Mouse (Mus musculus) heart, postnatal 0 days (tissue): ENCODE results near the gene Fyttd1. TPM values are rescaled to one million over a fixed set of nuclear protein-coding genes. Genes with fewer than 3 reads are reported as not detected.

Source experiments
- ATAC-seq: fragments of 200-750 bp; cut with Nextera tagmentation; 2 replicates; pipeline ENCODE4 v1.8.0; 2017; ENCODE audit warnings: low read depth, moderate number of reproducible peaks, moderate library complexity; ENCODE audit not compliant: insufficient read depth
- DNase-seq: peaks from one replicate; pipeline ENCODE4 v3.0.0-alpha.2; 2016; ENCODE audit warnings: low spot score
- H3K27ac ChIP-seq: fragments of 300-500 bp; sonication (generic); 2 replicates; pipeline ENCODE4 v1.5.1; 2014; ENCODE audit warnings: low read depth, mild to moderate bottlenecking
- H3K27me3 ChIP-seq: fragments of 300-500 bp; sonication (generic); 2 replicates; pipeline ENCODE4 v1.6.1; 2014; ENCODE audit warnings: low read length, mixed read lengths; ENCODE audit not compliant: control insufficient read depth, insufficient read depth
- H3K36me3 ChIP-seq: fragments of 300-500 bp; sonication (generic); replicated peaks from 2 replicates; pipeline ENCODE4 v1.6.1; 2014; ENCODE audit warnings: low read length, mixed read lengths; ENCODE audit not compliant: control insufficient read depth, insufficient read depth
- H3K4me1 ChIP-seq: fragments of 300-500 bp; sonication (generic); 2 replicates; pipeline ENCODE4 v1.6.1; 2014; ENCODE audit warnings: antibody characterized with exemption; ENCODE audit not compliant: control insufficient read depth, insufficient read depth
- H3K4me2 ChIP-seq: fragments of 300-500 bp; sonication (generic); 2 replicates; pipeline ENCODE4 v1.6.1; 2014; ENCODE audit warnings: low read depth, mild to moderate bottlenecking, low read length, moderate library complexity
- H3K4me3 ChIP-seq: fragments of 300-500 bp; sonication (generic); 2 replicates; pipeline ENCODE4 v1.5.1; 2014; ENCODE audit warnings: low read depth, low read length
- H3K9ac ChIP-seq: fragments of 300-500 bp; sonication (generic); replicated peaks from 2 replicates; pipeline ENCODE4 v1.6.1; 2014; ENCODE audit warnings: low read depth, low read length, mixed read lengths
- H3K9me3 ChIP-seq: fragments of 300-500 bp; sonication (generic); replicated peaks from 2 replicates; pipeline ENCODE4 v1.6.1; 2016; ENCODE audit warnings: low read length; ENCODE audit not compliant: control insufficient read depth
- CTCF ChIP-seq: IDR thresholded peaks from 2 replicates; pipeline ENCODE4 v1.5.1; 2016; ENCODE audit warnings: antibody characterized with exemption, control low read depth, low read depth
- EP300 ChIP-seq: IDR thresholded peaks from 2 replicates; pipeline ENCODE4 v1.6.1; 2016; ENCODE audit warnings: antibody characterized with exemption, low read depth
- WGBS: fragments of 180-500 bp; shearing (Covaris S2); extraction: QIAGEN DNeasy Blood & Tissue Kit; methylation state at CpG from one replicate; pipeline ENCODE4 v1.1.7; 2014; 5-methylcytosine and 5-hydroxymethylcytosine counted together
- polyA plus RNA-seq: library from polyadenylated mRNA; unstranded; fragments of >200 nt; fragmentation: Nextera tagmentation; extraction: Ambion mirVana; gene quantifications from 2 replicates; pipeline ENCODE4 v1.2.1, GENCODE M21; 2015
- total RNA-seq: library from RNA; depleted of rRNA; stranded (reverse); fragments of >200 nt; gene quantifications from 2 replicates; pipeline ENCODE4 v1.2.3, GENCODE M21; 2014; ENCODE audit warnings: low replicate concordance

The Fyttd1 gene
- total and polyA plus RNA-seq, 2 experiments from 2014 or later = 60.7 to 120 TPM

DNA sequence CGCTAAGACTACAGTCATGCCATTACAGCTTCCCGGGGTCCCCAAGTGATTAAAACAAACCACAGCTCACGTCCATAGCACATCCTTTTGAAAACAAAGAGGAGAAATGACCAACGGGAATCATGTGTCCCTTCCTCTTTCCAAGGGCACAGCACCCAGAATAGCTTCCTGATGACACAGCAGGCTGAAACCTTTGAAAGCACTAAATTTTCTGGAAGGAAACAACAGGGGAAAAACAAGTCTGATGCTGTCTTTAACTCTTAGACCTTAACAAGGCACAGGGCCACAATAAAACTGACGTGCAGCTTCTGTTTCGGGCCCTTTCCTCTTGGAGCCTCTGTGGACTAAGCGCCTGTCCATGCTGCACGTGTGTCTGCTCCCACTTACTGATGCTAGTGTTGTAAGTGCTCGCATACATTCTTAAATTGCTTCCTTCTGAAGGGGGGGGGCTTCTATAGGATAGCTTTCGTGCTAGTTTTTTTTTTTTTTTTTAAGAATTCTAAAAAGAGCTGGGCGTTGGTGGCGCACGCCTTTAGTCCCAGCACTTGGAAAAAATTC, 23.7 kb upstream of the Fyttd1 start:
- H3K27me3 ChIP-seq = no peaks in the 10 kb centered on the region
- H3K9ac ChIP-seq = peak overlapping the region; percentile 48; the same call in 1 of the 2 replicates
- WGBS = 9% methylated on average over 13 of the region's 13 CpGs
- H3K9me3 ChIP-seq = no peaks in the 10 kb centered on the region
- H3K27ac ChIP-seq = peak overlapping the region; percentile 95
- H3K4me1 ChIP-seq = peaks cover 26% of the 10 kb centered on the region
- ATAC-seq (peak; percentile 44), DNase-seq (peak; percentile 62)
- H3K36me3 ChIP-seq = peaks cover 25% of the 10 kb centered on the region
- H3K4me3 ChIP-seq = 0 out of 2 replicates have a peak overlapping the region, but pooled peaks have one; percentile 8
- H3K4me2 ChIP-seq = peak overlapping the region; percentile 46
- TF ChIP-seq EP300 (no peak; the same call in 1 of the 2 replicates), CTCF (no peak)

DNA sequence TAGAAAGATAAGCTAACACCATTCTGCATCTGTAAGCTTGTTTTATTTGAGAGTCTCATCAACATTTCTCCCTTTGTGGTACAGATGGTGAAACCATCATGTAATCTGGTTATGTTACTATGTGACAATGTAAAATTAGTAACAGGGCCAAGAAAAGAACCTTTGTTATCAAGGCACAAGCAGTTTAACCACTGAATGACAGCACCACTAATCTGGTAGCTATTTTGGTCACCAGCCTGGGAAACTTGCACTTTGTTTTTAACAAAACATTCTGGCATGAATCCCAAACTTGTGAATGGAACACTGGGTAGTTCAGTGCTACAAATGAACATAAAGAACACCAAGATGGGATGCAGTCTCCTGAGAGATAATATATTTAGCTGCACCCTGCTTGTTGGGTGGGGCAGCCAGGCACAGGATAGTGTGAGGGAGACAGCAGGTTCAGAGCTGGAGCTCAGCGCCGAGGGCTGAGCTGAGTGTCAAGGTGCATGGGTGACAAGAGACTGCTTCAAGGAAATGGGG, 23.2 kb upstream of the Fyttd1 start:
- TF ChIP-seq CTCF (no peak), EP300 (no peak)
- peak overlapping the region; percentile 46 for H3K4me2 ChIP-seq
- DNase-seq (peak; percentile 93), ATAC-seq (peak; percentile 75)
- no peaks in the 10 kb centered on the region for H3K9me3 ChIP-seq
- H3K9ac ChIP-seq = 0 out of 2 replicates have a peak overlapping the region, but pooled peaks have one; percentile 48
- peaks cover 19% of the 10 kb centered on the region for H3K36me3 ChIP-seq
- H3K4me1 ChIP-seq = peaks cover 32% of the 10 kb centered on the region
- H3K4me3 ChIP-seq = 0 out of 2 replicates have a peak overlapping the region, but pooled peaks have one; percentile 8
- H3K27ac ChIP-seq = peak overlapping the region; percentile 95
- no peaks in the 10 kb centered on the region for H3K27me3 ChIP-seq
- WGBS = 8% methylated on average over 2 of the region's 2 CpGs

DNA sequence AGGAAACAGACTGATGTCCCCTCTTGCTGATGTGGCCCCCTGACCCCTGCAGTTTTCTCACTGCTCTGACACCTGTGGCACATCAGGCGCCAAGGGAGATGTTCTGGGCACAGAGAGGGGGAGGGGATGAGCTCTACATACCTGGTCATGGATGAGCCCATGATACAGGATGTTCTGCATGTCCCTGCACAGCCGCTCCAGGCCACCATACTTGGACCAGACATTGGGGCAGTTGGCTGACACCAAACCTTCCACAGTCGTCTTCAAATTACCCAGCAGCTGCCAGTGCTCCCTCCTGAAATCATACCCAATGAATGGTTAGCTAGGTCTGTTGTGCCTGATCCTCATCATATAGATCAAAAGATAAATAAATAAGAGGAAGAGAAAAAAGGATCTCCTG, 20.5 kb upstream of the Fyttd1 start:
- no peak for DNase-seq
- Histone ChIP-seq H3K9me3 (no peaks in the 10 kb centered on the region), H3K36me3 (peaks cover 18% of the 10 kb centered on the region; the same call in 1 of the 2 replicates), H3K27me3 (no peaks in the 10 kb centered on the region), H3K4me2 (no peak overlapping the region), H3K4me3 (no peak overlapping the region), H3K9ac (no peak overlapping the region), H3K27ac (no peak overlapping the region), H3K4me1 (peaks cover 40% of the 10 kb centered on the region)
- 86% methylated on average over 3 of the region's 3 CpGs for WGBS
- no peak for ATAC-seq
- TF ChIP-seq EP300 (no peak), CTCF (no peak)

DNA sequence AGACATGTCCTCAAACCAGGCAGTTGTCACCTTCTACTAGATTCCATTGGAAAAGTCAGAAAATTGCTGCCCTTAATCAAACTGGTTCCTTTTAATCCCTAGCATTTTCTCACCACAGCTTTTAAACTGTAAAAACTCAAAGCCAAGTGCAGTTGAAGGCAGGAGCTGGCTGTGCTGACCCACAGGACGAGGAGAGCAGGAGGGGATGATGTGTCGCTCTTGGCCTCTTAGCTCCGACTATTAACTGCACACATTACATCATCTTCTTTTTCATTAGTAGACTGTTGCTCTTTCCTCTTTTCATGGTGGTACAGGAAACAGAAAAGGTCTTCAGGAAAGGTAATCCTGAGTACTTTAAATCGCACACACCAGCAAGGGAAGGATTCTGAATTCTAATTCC, 18.9 kb upstream of the Fyttd1 start:
- WGBS = 22% methylated on average over 4 of the region's 4 CpGs
- H3K9ac ChIP-seq = peak overlapping the region; percentile 49; the same call in 1 of the 2 replicates
- TF ChIP-seq EP300 (no peak), CTCF (no peak)

DNA sequence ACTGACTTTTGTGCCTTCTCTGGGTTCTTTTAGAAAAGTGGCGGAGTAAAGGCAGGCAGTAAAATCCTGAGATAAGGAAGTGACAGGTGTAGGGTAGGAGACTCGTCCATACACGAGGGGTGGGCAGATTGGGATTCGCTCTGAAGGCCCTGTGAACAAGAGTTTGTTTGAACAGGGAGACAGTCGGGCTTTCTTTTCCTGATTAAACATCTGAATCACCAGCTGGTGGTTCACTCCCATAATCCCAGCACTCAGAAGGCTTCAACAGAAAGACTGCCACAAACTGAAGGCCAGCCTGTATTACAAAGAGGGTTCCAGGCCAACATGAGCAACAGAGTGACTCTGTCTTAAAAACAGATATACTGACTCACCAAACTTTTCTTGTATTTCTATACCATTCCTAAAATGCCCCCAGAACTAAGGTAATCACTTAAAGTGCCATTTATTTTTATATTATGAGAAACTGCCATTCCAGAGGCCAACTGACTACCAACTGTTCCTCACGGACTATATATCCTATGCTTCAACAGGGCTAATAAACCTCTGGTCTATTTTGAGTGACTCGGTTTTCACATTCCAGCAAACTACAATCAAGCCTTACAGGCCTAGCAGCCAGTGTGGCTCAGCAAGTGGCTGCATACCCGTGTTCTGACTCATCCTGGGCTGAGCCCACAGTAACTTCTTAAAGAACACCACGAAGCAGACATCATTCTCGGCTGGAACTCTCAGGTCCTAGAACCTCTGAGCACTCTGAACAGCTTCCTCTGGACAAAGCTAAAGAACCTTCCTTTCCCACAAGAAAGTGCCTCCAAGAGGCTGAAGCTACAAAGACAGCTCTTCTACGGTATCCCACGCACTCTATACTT, 18.3 kb upstream of the Fyttd1 start:
- TF ChIP-seq EP300 (no peak), CTCF (no peak)
- Histone ChIP-seq H3K4me2 (peak overlapping the region; percentile 27), H3K36me3 (peaks cover 18% of the 10 kb centered on the region; the same call in 1 of the 2 replicates), H3K9ac (peak overlapping the region; percentile 49; the same call in 1 of the 2 replicates), H3K4me1 (peaks cover 34% of the 10 kb centered on the region), H3K27ac (peak overlapping the region; percentile 97), H3K4me3 (no peak overlapping the region), H3K27me3 (no peaks in the 10 kb centered on the region), H3K9me3 (no peaks in the 10 kb centered on the region)
- ATAC-seq (peak; percentile 82), DNase-seq (peak; percentile 86)
- WGBS = 30% methylated on average over 12 of the region's 12 CpGs

More for the DNA sequence above, 18.9 kb upstream of the Fyttd1 start:
- peak overlapping the region; percentile 97 for H3K27ac ChIP-seq
- peak overlapping the region; percentile 27; the same call in 1 of the 2 replicates for H3K4me2 ChIP-seq
- no peak for ATAC-seq
- H3K36me3 ChIP-seq = peaks cover 18% of the 10 kb centered on the region; the same call in 1 of the 2 replicates
- DNase-seq = no peak
- no peaks in the 10 kb centered on the region for H3K27me3 ChIP-seq
- H3K9me3 ChIP-seq = no peaks in the 10 kb centered on the region
- H3K4me3 ChIP-seq = no peak overlapping the region
- peaks cover 38% of the 10 kb centered on the region for H3K4me1 ChIP-seq
